7 mouse cellular contexts compared by ENCODE assay signal in the genomic region with DNA sequence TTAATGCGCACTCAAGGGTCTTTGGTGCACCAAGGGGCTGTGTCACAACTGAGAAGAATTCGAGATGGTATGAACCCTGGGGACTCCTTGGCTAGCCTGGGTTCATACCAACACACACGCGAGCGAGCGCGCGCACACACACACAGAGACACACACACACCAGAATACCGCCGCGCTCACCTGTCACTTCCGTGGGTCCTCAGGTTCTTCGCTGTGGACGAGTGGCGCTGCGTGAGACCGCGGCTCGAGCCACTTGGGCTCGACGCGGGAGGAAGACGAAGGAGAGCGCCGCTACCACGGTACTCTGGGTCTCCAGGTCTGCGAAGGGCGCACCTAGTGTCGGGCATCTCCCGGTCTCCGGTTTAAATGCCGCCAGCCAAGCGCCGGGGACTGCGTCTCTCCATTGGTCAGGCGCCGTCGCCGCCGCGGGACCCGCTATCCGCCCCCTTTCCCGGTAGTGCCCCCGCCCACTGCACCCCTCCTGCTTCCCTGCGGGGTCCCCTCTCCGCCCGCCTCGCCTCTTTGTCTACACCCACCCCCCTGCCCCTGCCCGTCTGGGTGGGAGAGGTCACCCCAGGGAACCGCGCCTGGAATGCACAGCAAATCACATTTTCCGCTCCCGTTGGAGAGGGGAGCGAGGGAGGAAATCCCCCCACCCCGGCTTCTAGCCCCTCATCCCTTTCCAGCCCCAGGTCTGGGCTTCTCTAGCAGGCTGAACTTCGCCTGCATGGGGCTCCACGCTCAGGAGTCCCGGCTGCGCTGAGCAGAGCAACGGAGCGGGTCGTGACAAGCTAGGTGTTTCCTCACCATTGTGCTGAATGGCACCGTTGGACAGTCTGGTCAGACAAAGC. TPM values are rescaled to one million over a fixed set of nuclear protein-coding genes. Genes with fewer than 3 reads are reported as not detected.
DNase-seq lines count a peak whose midpoint lies in the region; ATAC-seq and TF ChIP-seq lines count a peak whose summit lies in the region.

Gene Grem1, minus strand, starts transcription at position 336 of the 851 bp plus-strand sequence.

- H3K4me3 ChIP-seq in left cerebral cortex, adult 2 months = peak within 1 kb of the TSS; percentile 49
- peak within 1 kb of the TSS; percentile 52 for H3K4me3 ChIP-seq in forebrain, postnatal 0 days (ENCODE audit: low read depth, low read length)
- peak within 1 kb of the TSS; percentile 45 for H3K4me3 ChIP-seq in liver, embryonic 12.5 days
- H3K4me3 ChIP-seq in stomach, embryonic 14.5 days (ENCODE audit: low read depth, low read length) = peak within 1 kb of the TSS; percentile 41

- intact Hi-C loops in left cerebral cortex, adult 2 months (cut with DNase I) = no loop called here
- intact Hi-C loops in left cerebral cortex, postnatal 14 days (cut with DNase I) = no loop called here

- no peaks in the 10 kb centered on the region for H3K9me3 ChIP-seq in forebrain, postnatal 0 days (ENCODE audit: low read length)
- H3K9me3 ChIP-seq in liver, embryonic 12.5 days (replicated peaks) = no peaks in the 10 kb centered on the region
- no peaks in the 10 kb centered on the region for H3K9me3 ChIP-seq in stomach, embryonic 14.5 days (ENCODE audit: control insufficient read depth, low read depth, low read length)

- 0 out of 2 replicates have a peak, but pooled peaks cover 8% of the 10 kb centered on the region for H3K4me1 ChIP-seq in forebrain, postnatal 0 days (ENCODE audit: insufficient read depth)
- H3K4me1 ChIP-seq in liver, embryonic 12.5 days = 0 out of 2 replicates have a peak, but pooled peaks cover 4% of the 10 kb centered on the region
- peaks cover 4% of the 10 kb centered on the region; the same call in 1 of the 2 replicates for H3K4me1 ChIP-seq in stomach, embryonic 14.5 days (ENCODE audit: control insufficient read depth, insufficient read depth, low read length)

- TF ChIP-seq CTCF in left cerebral cortex, adult 2 months (IDR thresholded peaks at IDR 0.05) = no peak
- peak; percentile 23; the same call in 1 of the 2 replicates for TF ChIP-seq CTCF in forebrain, postnatal 0 days (IDR thresholded peaks at IDR 0.05; ENCODE audit: low read depth)

- peak; percentile 20 to 22 for DNase-seq in left cerebral cortex, adult 2 months (ENCODE audit: extremely low spot score in 1 of 2, low spot score in 2 of 2)
- no peak for DNase-seq in left cerebral cortex, postnatal 14 days (ENCODE audit: low spot score in 2 of 2)
- DNase-seq in cerebellum, postnatal 14 days = peak; percentile 49 to 51
- DNase-seq in forebrain, postnatal 0 days = peak; percentile 52
- no peak for DNase-seq in frontal cortex, postnatal 25 days (ENCODE audit: low spot score in 2 of 2)

- peak; percentile 53 for ATAC-seq in forebrain, postnatal 0 days
- ATAC-seq in liver, embryonic 12.5 days = no peak
- peak; percentile 38; the same call in 1 of the 2 replicates for ATAC-seq in stomach, embryonic 14.5 days (ENCODE audit: insufficient number of reproducible peaks, insufficient read depth, low FRiP score, low read depth)

- no peaks in the 10 kb centered on the region for H3K36me3 ChIP-seq in forebrain, postnatal 0 days (ENCODE audit: insufficient read depth)
- H3K36me3 ChIP-seq in liver, embryonic 12.5 days = no peaks in the 10 kb centered on the region
- no peaks in the 10 kb centered on the region for H3K36me3 ChIP-seq in stomach, embryonic 14.5 days (ENCODE audit: control insufficient read depth, insufficient read depth, low read length)

- H3K27ac ChIP-seq in left cerebral cortex, adult 2 months = no peak within 1 kb of the TSS
- H3K27ac ChIP-seq in forebrain, postnatal 0 days (ENCODE audit: low read depth, low read length) = no peak within 1 kb of the TSS
- no peak within 1 kb of the TSS for H3K27ac ChIP-seq in liver, embryonic 12.5 days
- no peak within 1 kb of the TSS for H3K27ac ChIP-seq in stomach, embryonic 14.5 days (ENCODE audit: low read length)

- peak within 1 kb of the TSS; percentile 99 for H3K4me2 ChIP-seq in forebrain, postnatal 0 days (ENCODE audit: low read depth)
- H3K4me2 ChIP-seq in liver, embryonic 12.5 days = peak within 1 kb of the TSS; percentile 58
- H3K4me2 ChIP-seq in stomach, embryonic 14.5 days (replicated peaks; ENCODE audit: low read depth, low read length) = peak within 1 kb of the TSS; percentile 89

- 2% methylated on average over 59 of the region's 64 CpGs for WGBS in forebrain, postnatal 0 days
- 1% methylated on average over 54 of the region's 64 CpGs for WGBS in liver, embryonic 12.5 days (ENCODE audit: insufficient replicate concordance)
- under 1% methylated on average over 64 of the region's 64 CpGs for WGBS in stomach, embryonic 14.5 days

- H3K27me3 ChIP-seq in forebrain, postnatal 0 days (ENCODE audit: insufficient read depth, low read length) = peaks cover 3% of the 10 kb centered on the region; the same call in 1 of the 2 replicates
- peaks cover 51% of the 10 kb centered on the region for H3K27me3 ChIP-seq in liver, embryonic 12.5 days (replicated peaks)
- peaks cover 21% of the 10 kb centered on the region for H3K27me3 ChIP-seq in stomach, embryonic 14.5 days (ENCODE audit: control insufficient read depth, insufficient read depth, low read length)

- peak within 1 kb of the TSS; percentile 53 for H3K9ac ChIP-seq in forebrain, postnatal 0 days
- H3K9ac ChIP-seq in liver, embryonic 12.5 days = no peak within 1 kb of the TSS
- H3K9ac ChIP-seq in stomach, embryonic 14.5 days (replicated peaks; ENCODE audit: low read depth, low read length) = peak within 1 kb of the TSS; percentile 28; the same call in 1 of the 2 replicates

RNA-seq across cellular contexts. Expression of gene Grem1, which starts in this region (rescaled TPM):
- total RNA-seq in left cerebral cortex, adult 2 months (2021) = 1 to 10 TPM; 1.5 TPM
- 1 to 10 TPM in 1 of 2 experiments, under 1 TPM in 1; 0.97 to 1.3 TPM for total RNA-seq in left cerebral cortex, postnatal 14 days (2021)
- total RNA-seq in forebrain, postnatal 0 days (2014; rRNA removed) = 2.5 and 3.4 TPM in 2 replicates
- polyA plus RNA-seq in forebrain, postnatal 0 days (2015; fragmentation: Nextera tagmentation; extraction: Ambion mirVana) = 0.58 and 1.1 TPM in 2 replicates
- 0.13 and 0.19 TPM in 2 replicates for polyA plus RNA-seq in liver, embryonic 12.5 days (2016; fragmentation: Nextera tagmentation; extraction: Ambion mirVana)
- 7.1 and 7.5 TPM in 2 replicates for polyA plus RNA-seq in stomach, embryonic 14.5 days (2014; fragmentation: Nextera tagmentation; extraction: Ambion mirVana)

Comparison
In these comparisons a context has a peak if more than half of its experiments do, and no peak if none do; other contexts are left out.
1. DNase-seq: peak in left cerebral cortex, adult 2 months (2 of 2), cerebellum, postnatal 14 days (2 of 2) and forebrain, postnatal 0 days (single experiment); none in left cerebral cortex, postnatal 14 days (0 of 2) and frontal cortex, postnatal 25 days (0 of 2).
2. Peak in every context shown above with its lines, with median percentiles within 50 percentile points of each other: H3K4me3 ChIP-seq and H3K4me2 ChIP-seq.